ENCODE assay signal across 8 mouse cellular contexts in genomic region chr4:149736581-149736980, GRCm38 (mm10). TPM values are rescaled to one million over a fixed set of nuclear protein-coding genes. Genes with fewer than 3 reads are reported as not detected.
A peak's percentile ranks its signal among the peaks of the same experiment; 100 is the strongest.
DNase-seq lines count a peak whose midpoint lies in the region; ATAC-seq lines count a peak whose summit lies in the region.

No protein-coding gene starts in this region.

- peaks cover 6% of the 10 kb centered on the region for H3K36me3 ChIP-seq in neural tube, embryonic 11.5 days (ENCODE audit: control insufficient read depth, insufficient read depth, low read length)

- H3K9me3 ChIP-seq in neural tube, embryonic 11.5 days (ENCODE audit: control insufficient read depth, low read length), result no peaks in the 10 kb centered on the region

- peak overlapping the region; percentile 88 for H3K4me3 ChIP-seq in neural tube, embryonic 11.5 days (ENCODE audit: low read depth, low read length)

- ATAC-seq in neural tube, embryonic 11.5 days (ENCODE audit: insufficient read depth, low FRiP score, low TSS enrichment), result no peak
- no peak for ATAC-seq in megakaryocyte progenitor cell, adult 5-6 weeks (replicated peaks; ENCODE audit: poor library complexity)

- peaks cover 38% of the 10 kb centered on the region for H3K4me1 ChIP-seq in neural tube, embryonic 11.5 days (ENCODE audit: control insufficient read depth, insufficient read depth, low read length)

- DNase-seq in neural tube, embryonic 11.5 days (ENCODE audit: low spot score), result no peak
- DNase-seq in neural tube, embryonic 10.5 days (ENCODE audit: extremely low spot score, low spot score), result no peak
- DNase-seq in cerebellum, postnatal 14 days, result peak; percentile 93 to 95
- DNase-seq in heart, adult 8-10 months (ENCODE audit: low spot score), result peak; percentile 76
- DNase-seq in kidney, adult 8-10 months, result peak; percentile 68 to 69
- peak; percentile 46 for DNase-seq in lung, postnatal 36 days
- DNase-seq in thymus, adult 18-20 months, result no peak

- 61% methylated on average over 4 of the region's 4 CpGs for WGBS in neural tube, embryonic 11.5 days

- peak overlapping the region; percentile 91 for H3K9ac ChIP-seq in neural tube, embryonic 11.5 days (ENCODE audit: low read length)

- H3K27ac ChIP-seq in neural tube, embryonic 11.5 days (ENCODE audit: low read depth, low read length), result no peak overlapping the region

- peak overlapping the region; percentile 69 for H3K4me2 ChIP-seq in neural tube, embryonic 11.5 days (ENCODE audit: low read depth)

- no peaks in the 10 kb centered on the region for H3K27me3 ChIP-seq in neural tube, embryonic 11.5 days (ENCODE audit: control insufficient read depth, insufficient read depth, low read length)

RNA-seq across cellular contexts. Expression of gene Tmem201, which starts 1.3 kb away (rescaled TPM):
- polyA plus RNA-seq in neural tube, embryonic 11.5 days (2014; fragmentation: Nextera tagmentation; extraction: Ambion mirVana), result 24.6 and 26.0 TPM in 2 replicates
- 10 to 100 TPM; 92.2 to 93.9 (median 93.1) TPM for total RNA-seq in heart, adult 8-10 months (2022)
- total RNA-seq in megakaryocyte progenitor cell, adult 5-6 weeks (2015), result 10.9 and 12.4 TPM in 2 replicates
- total RNA-seq in megakaryocyte progenitor cell, adult 5-6 weeks (2017), result 8.5 and 8.8 TPM in 2 replicates

RNA-seq across cellular contexts. Expression of gene Pik3cd, which starts 34.2 kb away (rescaled TPM):
- polyA plus RNA-seq in neural tube, embryonic 11.5 days (2014; fragmentation: Nextera tagmentation; extraction: Ambion mirVana), result 10.8 and 15.0 TPM in 2 replicates
- 1 to 10 TPM; 4.7 to 5.8 (median 5.1) TPM for total RNA-seq in heart, adult 8-10 months (2022)
- total RNA-seq in megakaryocyte progenitor cell, adult 5-6 weeks (2015), result 32.2 and 33.0 TPM in 2 replicates
- total RNA-seq in megakaryocyte progenitor cell, adult 5-6 weeks (2017), result 59.5 and 66.5 TPM in 2 replicates

RNA-seq across cellular contexts. Expression of gene Slc25a33, which starts 37.5 kb away (rescaled TPM):
- polyA plus RNA-seq in neural tube, embryonic 11.5 days (2014; fragmentation: Nextera tagmentation; extraction: Ambion mirVana), result 22.0 and 22.9 TPM in 2 replicates
- 10 to 100 TPM; 19.9 to 28.9 (median 23.1) TPM for total RNA-seq in heart, adult 8-10 months (2022)
- 4.9 and 8.6 TPM in 2 replicates for total RNA-seq in megakaryocyte progenitor cell, adult 5-6 weeks (2015)
- total RNA-seq in megakaryocyte progenitor cell, adult 5-6 weeks (2017), result 3.8 and 6.2 TPM in 2 replicates

Comparison
In these comparisons a context has a peak if more than half of its experiments do, and no peak if none do; other contexts are left out.
1. DNase-seq: peak in cerebellum, postnatal 14 days (2 of 2), heart, adult 8-10 months (single experiment), kidney, adult 8-10 months (2 of 2) and lung, postnatal 36 days (single experiment); none in neural tube, embryonic 11.5 days (single experiment), neural tube, embryonic 10.5 days (single experiment) and thymus, adult 18-20 months (0 of 2).
2. RNA of gene Tmem201, which starts 1.3 kb away (total RNA-seq): 92.2 to 93.9 TPM in heart, adult 8-10 months; 8.5 to 12.4 TPM in megakaryocyte progenitor cell, adult 5-6 weeks; every median in the first group is over 4 times any median in the second.
3. RNA of gene Pik3cd, which starts 34.2 kb away (total RNA-seq): 32.2 to 66.5 TPM in megakaryocyte progenitor cell, adult 5-6 weeks; 4.7 to 5.8 TPM in heart, adult 8-10 months; every median in the first group is over 4 times any median in the second.